Mouse (Mus musculus): Measurements from ENCODE around the gene Rnf167. TPM values are rescaled to one million over a fixed set of nuclear protein-coding genes. Genes with fewer than 3 reads are reported as not detected.

Gene Rnf167
- total and polyA plus RNA-seq, 2 experiments from 2014 or later: 76.4 to 109 TPM

- Histone ChIP-seq H3K27ac (ENCODE audit: low read depth, low read length) (no peak overlapping the region), H3K4me3 (ENCODE audit: low read depth, low read length) (no peak overlapping the region), H3K9me3 (ENCODE audit: low read length) (no peaks in the 10 kb centered on the region), H3K9ac (no peak overlapping the region), H3K27me3 (ENCODE audit: insufficient read depth, low read length) (no peaks in the 10 kb centered on the region), H3K4me2 (ENCODE audit: low read depth) (no peak overlapping the region), H3K36me3 (ENCODE audit: insufficient read depth) (peaks cover 28% of the 10 kb centered on the region), H3K4me1 (ENCODE audit: insufficient read depth) (peaks cover 18% of the 10 kb centered on the region)
- DNase-seq: no peak
- WGBS: 92% methylated on average over 8 of the region's 8 CpGs
- no peak for TF ChIP-seq CTCF (IDR thresholded peaks at IDR 0.05; ENCODE audit: low read depth)
- ATAC-seq: no peak
Measured at GRCm38 (mm10) chr11:70644564-70645103, 2.4 kb upstream of the Rnf167 start.

- peaks cover 37% of the 10 kb centered on the region for H3K36me3 ChIP-seq (ENCODE audit: insufficient read depth)
- ATAC-seq (no peak), DNase-seq (no peak)
- peak overlapping the region; percentile 88 for H3K4me2 ChIP-seq (ENCODE audit: low read depth)
- peak overlapping the region; percentile 92 for H3K9ac ChIP-seq
- no peaks in the 10 kb centered on the region for H3K9me3 ChIP-seq (ENCODE audit: low read length)
- peak overlapping the region; percentile 69 for H3K4me3 ChIP-seq (ENCODE audit: low read depth, low read length)
- TF ChIP-seq CTCF (IDR thresholded peaks at IDR 0.05; ENCODE audit: low read depth): no peak
- no peaks in the 10 kb centered on the region for H3K27me3 ChIP-seq (ENCODE audit: insufficient read depth, low read length)
- peaks cover 18% of the 10 kb centered on the region for H3K4me1 ChIP-seq (ENCODE audit: insufficient read depth)
- WGBS: 85% methylated on average over 12 of the region's 12 CpGs
- 0 out of 2 replicates have a peak overlapping the region, but pooled peaks have one; percentile 94 for H3K27ac ChIP-seq (ENCODE audit: low read depth, low read length)
Measured at GRCm38 (mm10) chr11:70645461-70646258, 1.4 kb upstream of the Rnf167 start.

GRCm38 (mm10) chr11:70646259-70646555 lies 828 bp upstream of the Rnf167 start:
- no peak for TF ChIP-seq CTCF (IDR thresholded peaks at IDR 0.05; ENCODE audit: low read depth)
- H3K4me1 ChIP-seq (ENCODE audit: insufficient read depth): peaks cover 18% of the 10 kb centered on the region
- H3K9ac ChIP-seq: peak overlapping the region; percentile 92
- H3K27me3 ChIP-seq (ENCODE audit: insufficient read depth, low read length): no peaks in the 10 kb centered on the region
- H3K27ac ChIP-seq (ENCODE audit: low read depth, low read length): peak overlapping the region; percentile 94
- DNase-seq (no peak), ATAC-seq (no peak)
- peak overlapping the region; percentile 69 for H3K4me3 ChIP-seq (ENCODE audit: low read depth, low read length)
- no peaks in the 10 kb centered on the region for H3K9me3 ChIP-seq (ENCODE audit: low read length)
- H3K4me2 ChIP-seq (ENCODE audit: low read depth): peak overlapping the region; percentile 88
- 16% methylated on average over 3 of the region's 3 CpGs for WGBS
- H3K36me3 ChIP-seq (ENCODE audit: insufficient read depth): peaks cover 43% of the 10 kb centered on the region

- Histone ChIP-seq H3K9me3 (ENCODE audit: low read length) (no peaks in the 10 kb centered on the region), H3K4me1 (ENCODE audit: insufficient read depth) (peaks cover 18% of the 10 kb centered on the region), H3K4me2 (ENCODE audit: low read depth) (peak overlapping the region; percentile 84), H3K36me3 (ENCODE audit: insufficient read depth) (peaks cover 47% of the 10 kb centered on the region), H3K27ac (ENCODE audit: low read depth, low read length) (peak overlapping the region; percentile 94), H3K9ac (peak overlapping the region; percentile 80), H3K4me3 (ENCODE audit: low read depth, low read length) (peak overlapping the region; percentile 69), H3K27me3 (ENCODE audit: insufficient read depth, low read length) (no peaks in the 10 kb centered on the region)
- ATAC-seq (no peak), DNase-seq (no peak)
- 4% methylated on average over 28 of the region's 28 CpGs for WGBS
- TF ChIP-seq CTCF (IDR thresholded peaks at IDR 0.05; ENCODE audit: low read depth): no peak
Measured at GRCm38 (mm10) chr11:70647716-70648420, 833 bp downstream of the Rnf167 start.

GRCm38 (mm10) chr11:70648512-70648911 lies 1.5 kb downstream of the Rnf167 start:
- Histone ChIP-seq H3K9ac (peak overlapping the region; percentile 80; the same call in 1 of the 2 replicates), H3K36me3 (ENCODE audit: insufficient read depth) (peaks cover 47% of the 10 kb centered on the region), H3K9me3 (ENCODE audit: low read length) (no peaks in the 10 kb centered on the region), H3K4me1 (ENCODE audit: insufficient read depth) (peaks cover 18% of the 10 kb centered on the region), H3K4me3 (ENCODE audit: low read depth, low read length) (no peak overlapping the region), H3K27me3 (ENCODE audit: insufficient read depth, low read length) (no peaks in the 10 kb centered on the region), H3K4me2 (ENCODE audit: low read depth) (peak overlapping the region; percentile 84), H3K27ac (ENCODE audit: low read depth, low read length) (no peak overlapping the region)
- ATAC-seq (no peak), DNase-seq (no peak)
- TF ChIP-seq CTCF (IDR thresholded peaks at IDR 0.05; ENCODE audit: low read depth): no peak
- 88% methylated on average over 4 of the region's 4 CpGs for WGBS

- no peak overlapping the region for H3K4me2 ChIP-seq (ENCODE audit: low read depth)
- peaks cover 46% of the 10 kb centered on the region for H3K36me3 ChIP-seq (ENCODE audit: insufficient read depth)
- H3K4me3 ChIP-seq (ENCODE audit: low read depth, low read length): no peak overlapping the region
- DNase-seq (no peak), ATAC-seq (no peak)
- no peaks in the 10 kb centered on the region for H3K9me3 ChIP-seq (ENCODE audit: low read length)
- H3K27me3 ChIP-seq (ENCODE audit: insufficient read depth, low read length): no peaks in the 10 kb centered on the region
- 89% methylated on average over 8 of the region's 8 CpGs for WGBS
- TF ChIP-seq CTCF (IDR thresholded peaks at IDR 0.05; ENCODE audit: low read depth): no peak
- H3K4me1 ChIP-seq (ENCODE audit: insufficient read depth): peaks cover 18% of the 10 kb centered on the region
- no peak overlapping the region for H3K27ac ChIP-seq (ENCODE audit: low read depth, low read length)
- H3K9ac ChIP-seq: no peak overlapping the region
Measured at GRCm38 (mm10) chr11:70649185-70649734, 2.2 kb downstream of the Rnf167 start.

All from forebrain, postnatal 0 days (tissue).